Mouse (Mus musculus) lung, postnatal 0 days (tissue): ENCODE measurements around the gene Cyb5rl.

Source experiments
- CTCF ChIP-seq: IDR thresholded peaks from 2 replicates; pipeline ENCODE4 v1.5.1; 2016; ENCODE audit warnings: antibody characterized with exemption, mild to moderate bottlenecking
- EP300 ChIP-seq: IDR thresholded peaks from 2 replicates; pipeline ENCODE4 v1.6.1; 2016; ENCODE audit warnings: antibody characterized with exemption, mild to moderate bottlenecking, control low read depth

- TF ChIP-seq CTCF (no peak), EP300 (no peak)
Measured at GRCm38 (mm10) chr4:107042304-107042703, 24.5 kb upstream of the Cyb5rl start.
